Mouse (Mus musculus) heart, postnatal 0 days (tissue): ENCODE results near the gene Ank. TPM values are rescaled to one million over a fixed set of nuclear protein-coding genes. Genes with fewer than 3 reads are reported as not detected.
A peak's percentile ranks its signal among the peaks of the same experiment; 100 is the strongest.

Source experiments
- ATAC-seq: fragments of 200-750 bp; cut with Nextera tagmentation; 2 replicates; pipeline ENCODE4 v1.8.0; 2017; ENCODE audit warnings: low read depth, moderate number of reproducible peaks, moderate library complexity; ENCODE audit not compliant: insufficient read depth
- DNase-seq: peaks from one replicate; pipeline ENCODE4 v3.0.0-alpha.2; 2016; ENCODE audit warnings: low spot score
- H3K27ac ChIP-seq: fragments of 300-500 bp; sonication (generic); 2 replicates; pipeline ENCODE4 v1.5.1; 2014; ENCODE audit warnings: low read depth, mild to moderate bottlenecking
- H3K27me3 ChIP-seq: fragments of 300-500 bp; sonication (generic); 2 replicates; pipeline ENCODE4 v1.6.1; 2014; ENCODE audit warnings: low read length, mixed read lengths; ENCODE audit not compliant: control insufficient read depth, insufficient read depth
- H3K36me3 ChIP-seq: fragments of 300-500 bp; sonication (generic); replicated peaks from 2 replicates; pipeline ENCODE4 v1.6.1; 2014; ENCODE audit warnings: low read length, mixed read lengths; ENCODE audit not compliant: control insufficient read depth, insufficient read depth
- H3K4me1 ChIP-seq: fragments of 300-500 bp; sonication (generic); 2 replicates; pipeline ENCODE4 v1.6.1; 2014; ENCODE audit warnings: antibody characterized with exemption; ENCODE audit not compliant: control insufficient read depth, insufficient read depth
- H3K4me2 ChIP-seq: fragments of 300-500 bp; sonication (generic); 2 replicates; pipeline ENCODE4 v1.6.1; 2014; ENCODE audit warnings: low read depth, mild to moderate bottlenecking, low read length, moderate library complexity
- H3K4me3 ChIP-seq: fragments of 300-500 bp; sonication (generic); 2 replicates; pipeline ENCODE4 v1.5.1; 2014; ENCODE audit warnings: low read depth, low read length
- H3K9ac ChIP-seq: fragments of 300-500 bp; sonication (generic); replicated peaks from 2 replicates; pipeline ENCODE4 v1.6.1; 2014; ENCODE audit warnings: low read depth, low read length, mixed read lengths
- H3K9me3 ChIP-seq: fragments of 300-500 bp; sonication (generic); replicated peaks from 2 replicates; pipeline ENCODE4 v1.6.1; 2016; ENCODE audit warnings: low read length; ENCODE audit not compliant: control insufficient read depth
- CTCF ChIP-seq: IDR thresholded peaks from 2 replicates; pipeline ENCODE4 v1.5.1; 2016; ENCODE audit warnings: antibody characterized with exemption, control low read depth, low read depth
- EP300 ChIP-seq: IDR thresholded peaks from 2 replicates; pipeline ENCODE4 v1.6.1; 2016; ENCODE audit warnings: antibody characterized with exemption, low read depth
- WGBS: fragments of 180-500 bp; shearing (Covaris S2); extraction: QIAGEN DNeasy Blood & Tissue Kit; methylation state at CpG from one replicate; pipeline ENCODE4 v1.1.7; 2014; 5-methylcytosine and 5-hydroxymethylcytosine counted together
- polyA plus RNA-seq: library from polyadenylated mRNA; unstranded; fragments of >200 nt; fragmentation: Nextera tagmentation; extraction: Ambion mirVana; gene quantifications from 2 replicates; pipeline ENCODE4 v1.2.1, GENCODE M21; 2015
- total RNA-seq: library from RNA; depleted of rRNA; stranded (reverse); fragments of >200 nt; gene quantifications from 2 replicates; pipeline ENCODE4 v1.2.3, GENCODE M21; 2014; ENCODE audit warnings: low replicate concordance

Ank gene
- total and polyA plus RNA-seq, 2 experiments from 2014 or later: 21.2 to 30.6 TPM

GRCm38 (mm10) chr15:27486279-27486618 lies 19.8 kb downstream of the Ank start:
- H3K4me3 ChIP-seq: no peak overlapping the region
- ATAC-seq (no peak), DNase-seq (no peak)
- peak overlapping the region; percentile 44 for H3K27ac ChIP-seq
- 78% methylated on average over 5 of the region's 5 CpGs for WGBS
- no peak overlapping the region for H3K4me2 ChIP-seq
- no peaks in the 10 kb centered on the region for H3K36me3 ChIP-seq
- TF ChIP-seq CTCF (no peak), EP300 (no peak)
- H3K9ac ChIP-seq: no peak overlapping the region
- no peaks in the 10 kb centered on the region for H3K27me3 ChIP-seq
- H3K4me1 ChIP-seq: peaks cover 38% of the 10 kb centered on the region
- H3K9me3 ChIP-seq: no peaks in the 10 kb centered on the region

- TF ChIP-seq CTCF (no peak), EP300 (no peak)
- Histone ChIP-seq H3K27me3 (no peaks in the 10 kb centered on the region), H3K4me2 (peak overlapping the region; percentile 39), H3K9ac (peak overlapping the region; percentile 5; the same call in 1 of the 2 replicates), H3K4me1 (peaks cover 37% of the 10 kb centered on the region), H3K4me3 (no peak overlapping the region), H3K9me3 (no peaks in the 10 kb centered on the region), H3K36me3 (no peaks in the 10 kb centered on the region), H3K27ac (peak overlapping the region; percentile 44; the same call in 1 of the 2 replicates)
- DNase-seq (peak; percentile 37), ATAC-seq (no peak; the same call in 1 of the 2 replicates)
- WGBS: 56% methylated on average over 8 of the region's 8 CpGs
Measured at GRCm38 (mm10) chr15:27487059-27487458, 20.6 kb downstream of the Ank start.

- Histone ChIP-seq H3K9ac (no peak overlapping the region), H3K9me3 (no peaks in the 10 kb centered on the region), H3K4me1 (peaks cover 41% of the 10 kb centered on the region), H3K36me3 (no peaks in the 10 kb centered on the region), H3K27me3 (no peaks in the 10 kb centered on the region), H3K4me3 (no peak overlapping the region), H3K27ac (no peak overlapping the region), H3K4me2 (no peak overlapping the region)
- no peak for TF ChIP-seq CTCF
- no peak for TF ChIP-seq EP300
- DNase-seq (no peak), ATAC-seq (no peak)
- 53% methylated on average over 10 of the region's 10 CpGs for WGBS
Measured at GRCm38 (mm10) chr15:27488042-27488441, 21.6 kb downstream of the Ank start.

- Histone ChIP-seq H3K4me2 (no peak overlapping the region), H3K4me3 (no peak overlapping the region), H3K4me1 (peaks cover 53% of the 10 kb centered on the region), H3K27me3 (no peaks in the 10 kb centered on the region), H3K27ac (no peak overlapping the region), H3K9ac (no peak overlapping the region), H3K36me3 (no peaks in the 10 kb centered on the region), H3K9me3 (no peaks in the 10 kb centered on the region)
- ATAC-seq: no peak
- 80% methylated on average over 9 of the region's 9 CpGs for WGBS
- DNase-seq: no peak
- TF ChIP-seq EP300 (no peak), CTCF (no peak)
Measured at GRCm38 (mm10) chr15:27490676-27491075, 24.2 kb downstream of the Ank start.

GRCm38 (mm10) chr15:27491425-27492070 lies 25.1 kb downstream of the Ank start:
- no peak overlapping the region for H3K27ac ChIP-seq
- TF ChIP-seq CTCF (no peak), EP300 (no peak)
- H3K4me3 ChIP-seq: no peak overlapping the region
- no peaks in the 10 kb centered on the region for H3K36me3 ChIP-seq
- H3K9ac ChIP-seq: no peak overlapping the region
- H3K27me3 ChIP-seq: no peaks in the 10 kb centered on the region
- ATAC-seq (no peak), DNase-seq (no peak)
- no peak overlapping the region for H3K4me2 ChIP-seq
- 71% methylated on average over 8 of the region's 8 CpGs for WGBS
- peaks cover 48% of the 10 kb centered on the region for H3K4me1 ChIP-seq
- H3K9me3 ChIP-seq: no peaks in the 10 kb centered on the region

GRCm38 (mm10) chr15:27492156-27492555 lies 25.7 kb downstream of the Ank start:
- no peak for ATAC-seq
- no peaks in the 10 kb centered on the region for H3K36me3 ChIP-seq
- no peak overlapping the region for H3K27ac ChIP-seq
- no peak overlapping the region for H3K9ac ChIP-seq
- DNase-seq: no peak
- H3K4me3 ChIP-seq: no peak overlapping the region
- no peaks in the 10 kb centered on the region for H3K9me3 ChIP-seq
- 64% methylated on average over 10 of the region's 10 CpGs for WGBS
- TF ChIP-seq CTCF: no peak
- no peak for TF ChIP-seq EP300
- peaks cover 47% of the 10 kb centered on the region for H3K4me1 ChIP-seq
- H3K4me2 ChIP-seq: no peak overlapping the region
- no peaks in the 10 kb centered on the region for H3K27me3 ChIP-seq
